Mouse (Mus musculus) ES-CJ7 (cell line): ENCODE measurements around the gene Erlin1.
A peak's percentile ranks its signal among the peaks of the same experiment; 100 is the strongest.

Experiments
- DNase-seq: peaks from one replicate; pipeline ENCODE4 v3.0.0; 2011; ENCODE audit warnings: low read depth, low spot score

The Erlin1 gene

GRCm38 (mm10) chr19:44063773-44064172 is 5.8 kb downstream of the Erlin1 start:
- DNase-seq = no peak

- DNase-seq = no peak
Measured at GRCm38 (mm10) chr19:44060226-44060625, 9.4 kb downstream of the Erlin1 start.

DNA sequence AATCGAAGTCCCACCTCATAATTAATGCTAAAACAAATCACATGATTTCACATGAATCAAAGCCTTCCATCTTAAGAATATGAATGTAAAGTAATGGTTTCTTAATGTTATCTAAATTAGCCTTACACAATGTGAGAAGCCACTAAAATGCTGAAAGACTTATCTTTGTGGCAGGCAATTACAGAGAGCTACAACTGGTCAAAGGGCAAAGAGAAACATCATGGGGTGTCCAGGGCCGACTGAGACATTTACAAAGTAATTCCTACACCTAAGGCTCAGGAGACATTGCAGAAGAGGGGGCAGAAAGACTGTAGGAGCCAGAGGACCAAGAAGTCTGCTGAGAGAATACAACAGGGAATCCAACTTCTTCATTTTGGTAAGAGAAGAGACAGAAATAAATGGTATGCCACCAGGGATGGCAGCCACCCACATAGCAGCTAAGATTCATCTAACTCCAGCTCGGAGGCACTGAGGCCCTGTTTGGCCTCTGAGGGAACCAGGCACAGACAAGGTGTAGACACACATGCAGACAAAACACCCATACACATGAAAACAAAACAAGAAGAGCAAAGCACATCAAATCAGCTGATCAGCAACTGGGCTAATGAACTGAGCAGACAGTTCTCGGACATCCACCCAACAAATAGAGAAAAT is 14.3 kb downstream of the Erlin1 start:
- no peak for DNase-seq

DNA sequence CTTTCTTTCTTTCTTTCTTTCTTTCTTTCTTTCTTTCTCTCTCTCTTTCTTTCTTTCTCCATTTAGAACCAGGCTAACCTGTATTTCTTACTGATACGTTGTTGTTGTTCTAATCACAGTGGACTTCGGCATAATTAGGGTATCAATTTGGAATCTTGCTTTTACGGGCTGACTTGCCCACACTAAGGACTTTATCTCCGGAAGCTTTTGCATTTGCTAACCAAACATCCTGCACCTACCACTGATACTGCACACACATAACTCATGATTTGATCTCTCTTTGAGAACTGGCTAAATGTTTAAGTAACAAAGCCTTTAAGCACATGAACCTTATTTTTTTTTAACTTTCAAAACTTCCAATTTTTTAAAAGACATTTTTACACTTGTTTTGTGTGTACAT is 19.2 kb downstream of the Erlin1 start:
- no peak for DNase-seq

DNA sequence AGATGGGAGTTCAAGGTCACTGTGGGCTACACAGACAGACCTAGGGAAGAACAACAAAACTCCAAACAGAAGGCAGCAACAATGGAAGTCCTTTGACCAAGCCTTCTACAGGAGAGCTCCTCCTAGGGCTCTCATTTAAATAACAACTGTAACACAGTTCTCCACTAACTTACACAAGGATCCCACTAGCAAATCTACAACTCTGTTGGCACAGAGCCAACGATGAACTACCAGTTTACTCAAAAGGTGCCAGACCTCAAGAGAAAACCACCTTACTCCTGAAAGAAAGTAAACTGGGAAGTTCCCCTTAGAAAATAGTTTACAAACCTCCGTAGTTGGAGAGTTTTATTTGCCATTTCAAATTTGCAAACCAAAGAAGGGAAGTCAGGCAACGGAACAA is 20.3 kb downstream of the Erlin1 start:
- DNase-seq = peak; percentile 97

DNA sequence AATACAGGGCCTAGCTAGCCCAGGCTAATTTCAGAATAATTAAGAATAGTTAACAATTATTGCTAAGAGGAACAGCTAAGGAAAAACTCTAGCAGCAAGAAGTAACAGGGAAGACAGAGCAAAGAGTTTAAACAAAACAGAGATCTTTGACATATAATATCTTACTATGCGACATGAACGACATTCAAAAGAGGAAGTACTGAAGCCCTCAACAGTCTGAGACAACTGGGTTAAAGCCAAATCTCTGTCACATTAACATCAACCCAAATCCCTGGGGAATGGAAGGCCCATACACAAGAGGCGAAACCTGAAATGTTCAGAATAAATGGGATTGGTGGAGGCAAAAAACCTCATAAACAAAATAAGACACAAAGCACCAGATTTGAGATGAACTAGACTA is 23.7 kb downstream of the Erlin1 start:
- no peak for DNase-seq

DNA sequence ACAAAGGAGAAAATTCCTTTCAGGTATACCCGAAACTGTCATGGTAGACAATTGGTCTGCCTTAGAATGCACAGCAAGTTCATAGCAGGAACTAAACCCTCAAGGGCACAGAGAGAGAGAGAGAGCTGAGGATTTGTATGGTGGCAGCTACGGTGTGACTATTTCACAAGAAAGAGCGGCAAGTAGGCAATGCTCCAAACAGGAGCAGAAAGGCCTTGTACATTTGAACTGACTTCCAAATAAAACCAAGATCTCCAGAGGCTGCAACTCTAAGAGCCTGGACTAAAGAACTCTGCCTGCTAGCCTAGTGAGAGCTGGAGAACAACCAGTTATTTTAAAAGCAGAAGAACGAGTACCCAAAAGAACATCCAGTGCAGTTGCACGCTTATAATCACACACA is 27.5 kb downstream of the Erlin1 start:
- DNase-seq = no peak

- DNase-seq = no peak
Measured at GRCm38 (mm10) chr19:44033396-44033795, 36.2 kb downstream of the Erlin1 start.

GRCm38 (mm10) chr19:44032046-44032744 is 37.4 kb downstream of the Erlin1 start:
- no peak for DNase-seq

DNA sequence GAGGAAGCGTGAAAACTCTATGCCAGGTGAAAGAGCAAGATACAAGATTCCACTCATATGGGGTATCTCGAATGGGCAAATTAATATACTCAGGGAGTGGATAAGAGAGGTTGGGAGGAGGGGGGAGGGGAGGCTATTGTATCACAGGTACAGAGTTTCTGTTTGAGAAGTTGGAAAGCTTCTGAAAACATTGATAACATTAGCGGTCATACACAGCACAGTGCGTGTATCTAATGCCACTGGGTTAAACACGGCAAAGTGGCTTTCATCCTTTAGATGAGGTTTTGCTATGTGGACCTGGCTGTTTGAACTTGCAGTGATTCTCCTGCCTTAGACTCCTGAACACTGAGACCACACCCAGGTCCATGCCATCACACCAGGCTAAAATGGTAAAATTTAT is 39.6 kb downstream of the Erlin1 start:
- DNase-seq = no peak

DNA sequence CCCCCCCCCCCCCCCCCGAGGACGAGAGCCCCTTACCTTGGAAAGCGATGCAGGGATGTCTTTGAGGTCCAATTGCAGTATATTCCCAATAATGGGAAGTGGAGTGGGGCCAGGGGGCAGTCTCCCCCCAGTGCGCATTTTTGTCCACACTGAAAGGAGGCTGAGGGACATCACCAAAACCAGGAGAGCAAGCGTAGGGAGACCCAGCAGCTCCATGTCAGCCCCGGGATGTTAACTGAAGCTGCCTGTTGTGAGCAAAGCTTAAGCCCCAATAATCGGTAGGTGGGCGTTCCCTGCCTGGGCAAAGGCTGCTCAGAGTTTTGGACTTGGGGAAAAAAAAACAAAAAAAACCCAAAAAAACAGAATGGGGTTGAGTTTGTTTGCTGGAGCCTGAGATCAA is 40.6 kb downstream of the Erlin1 start, which contains the start of gene Cyp2c23:
Gene Cyp2c23 (minus strand): TSS at position 237 of the 400 bp plus-strand sequence.
- no peak for DNase-seq

GRCm38 (mm10) chr19:44026956-44027530 is 42.5 kb downstream of the Erlin1 start:
- DNase-seq = peak; percentile 59

GRCm38 (mm10) chr19:44024921-44025585 is 44.5 kb downstream of the Erlin1 start:
- no peak for DNase-seq

- peak; percentile 77 for DNase-seq
Measured at GRCm38 (mm10) chr19:44023066-44023465, 46.5 kb downstream of the Erlin1 start.

- no peak for DNase-seq
Measured at GRCm38 (mm10) chr19:44021502-44021901, 48.1 kb downstream of the Erlin1 start.

GRCm38 (mm10) chr19:44019739-44020138 is 49.8 kb downstream of the Erlin1 start:
- DNase-seq = no peak

DNA sequence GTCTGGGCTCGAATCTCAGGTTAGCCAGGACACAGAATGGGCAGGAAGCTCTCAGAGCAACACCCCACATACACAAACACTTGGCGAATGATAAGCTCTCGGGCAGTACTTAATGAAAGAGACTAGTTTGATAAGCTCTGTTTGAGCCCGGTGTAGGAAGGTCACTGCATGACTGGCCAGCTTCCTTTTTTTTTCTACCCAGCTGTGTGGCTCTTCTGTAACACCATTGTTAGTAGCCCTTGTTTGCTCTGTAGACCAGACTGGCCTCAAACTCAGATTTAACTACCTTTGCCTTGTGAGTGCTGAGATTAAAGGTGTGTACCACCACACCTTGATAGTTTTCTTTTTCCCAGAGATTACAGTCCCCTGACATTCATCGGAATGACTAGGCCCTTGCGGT is 55.7 kb downstream of the Erlin1 start:
- no peak for DNase-seq

DNA sequence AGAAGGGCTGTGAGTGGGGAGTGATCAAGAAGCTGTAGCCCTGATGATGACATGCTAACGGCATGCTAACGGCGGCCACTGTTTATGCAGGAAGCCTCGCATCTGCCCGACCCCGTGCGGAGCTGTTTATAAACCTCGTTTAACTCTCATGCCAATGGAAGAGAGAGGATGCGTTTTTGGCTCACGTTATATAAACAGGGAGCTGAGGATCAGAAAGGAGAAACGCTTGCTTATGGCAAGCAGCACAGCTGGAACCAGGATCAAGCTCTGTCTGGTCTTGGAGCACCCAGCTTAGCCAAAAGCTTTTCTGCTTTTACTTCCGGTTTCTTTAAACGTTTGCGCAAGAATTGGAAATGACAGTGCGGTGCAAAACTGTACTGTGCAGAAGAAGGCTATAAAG is 60.8 kb downstream of the Erlin1 start:
- no peak for DNase-seq

DNA sequence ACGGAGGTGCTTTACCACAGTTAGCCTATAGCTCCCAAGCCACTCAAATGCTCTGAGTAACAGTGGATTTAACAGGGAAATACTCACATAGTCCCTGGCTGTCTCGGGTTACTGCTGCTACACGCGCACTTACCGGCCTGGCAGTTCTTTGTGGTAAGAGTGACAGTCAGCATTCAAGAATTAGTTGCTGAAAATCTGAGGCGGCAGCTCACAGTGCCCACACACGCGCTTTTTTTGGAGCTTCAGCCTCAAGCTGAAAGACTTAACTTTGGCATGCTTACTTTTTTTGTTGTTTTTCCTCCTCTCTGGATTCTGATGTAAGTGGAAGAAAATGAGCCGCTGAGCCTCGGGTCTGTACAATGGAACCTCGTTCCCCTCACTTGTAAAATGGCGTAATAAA is 62.4 kb downstream of the Erlin1 start:
- DNase-seq = no peak

DNA sequence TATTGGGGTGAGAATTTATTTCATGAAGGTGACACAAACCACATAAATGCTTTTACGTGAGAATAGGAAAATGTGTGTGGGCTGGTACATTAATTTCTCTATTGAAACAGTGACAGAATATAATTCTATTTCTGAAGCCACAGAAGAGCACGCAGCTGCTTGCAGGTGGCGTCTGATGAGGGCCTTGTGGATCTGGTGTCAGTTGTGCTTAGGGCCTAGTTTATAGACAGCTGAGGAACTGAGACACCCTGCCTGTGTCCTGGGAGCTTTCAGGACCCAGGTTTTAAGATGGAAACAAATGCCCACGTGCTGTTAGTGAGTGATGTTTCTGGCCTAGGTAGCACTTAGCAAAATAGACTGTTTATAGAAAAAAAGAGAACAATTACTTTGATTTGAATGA is 64.6 kb downstream of the Erlin1 start:
- DNase-seq = no peak

- DNase-seq = no peak
Measured at GRCm38 (mm10) chr19:44004261-44004660, 65.3 kb downstream of the Erlin1 start.

DNA sequence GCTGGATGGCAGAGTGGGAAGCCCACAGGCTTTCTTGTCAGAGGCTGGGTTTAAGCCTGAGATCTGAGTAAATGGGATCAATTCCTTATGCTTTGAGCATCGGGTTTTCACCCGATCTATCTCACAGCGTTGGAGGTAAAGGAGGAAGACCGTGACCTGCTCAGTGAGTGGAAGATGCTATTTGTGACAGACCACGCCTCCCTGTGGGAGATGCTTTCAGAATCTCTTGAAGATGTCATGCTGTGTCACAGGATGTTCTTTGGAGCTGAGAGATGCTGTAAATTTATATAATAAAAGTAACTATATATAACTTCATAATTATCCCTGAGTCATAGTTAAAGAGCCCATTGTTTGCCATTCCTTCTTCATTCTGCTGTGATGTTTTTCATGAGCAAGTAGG is 68.9 kb downstream of the Erlin1 start:
- no peak for DNase-seq

GRCm38 (mm10) chr19:44000061-44000460 is 69.5 kb downstream of the Erlin1 start:
- DNase-seq = no peak
